Mouse (Mus musculus) urinary bladder, postnatal 10 days (tissue): ENCODE results near the gene Tbc1d2b.

ENCODE experiments used
- DNase-seq: peaks from one replicate; pipeline ENCODE4 v3.0.0; 2022; ENCODE audit warnings: low spot score

The Tbc1d2b gene

DNA sequence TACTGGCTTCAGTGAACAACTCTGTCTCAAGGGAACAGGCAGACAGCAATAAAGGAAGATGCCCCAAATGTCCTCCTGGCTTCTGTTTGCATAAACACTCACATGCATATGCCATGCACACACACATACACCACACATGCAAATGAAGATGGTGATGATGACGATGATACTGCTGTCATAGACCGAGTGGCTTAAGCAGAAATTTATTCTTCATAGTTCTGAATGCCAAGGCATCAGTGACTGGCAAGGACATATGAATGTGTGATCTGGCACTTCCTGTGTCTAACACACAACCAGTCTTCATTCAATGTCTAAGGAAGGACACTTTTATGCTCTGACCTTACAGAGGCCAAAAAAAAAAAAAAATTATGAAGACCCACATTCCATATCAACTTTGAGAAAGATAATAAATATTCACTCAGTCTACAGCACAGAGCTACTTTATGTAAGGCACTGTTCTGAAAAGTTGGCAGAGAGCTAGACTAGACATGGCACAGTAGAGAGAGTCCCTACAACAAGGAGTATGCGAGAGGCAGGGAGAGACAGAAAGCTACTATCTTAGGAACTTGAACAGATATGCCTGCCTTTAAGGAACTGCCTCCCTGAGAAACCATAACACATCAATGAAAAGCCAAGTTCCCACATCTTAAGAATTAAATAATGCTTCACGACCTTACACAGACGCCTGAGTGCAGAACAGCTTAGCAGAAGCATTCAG lies 5.1 kb downstream of the Tbc1d2b start:
- no peak for DNase-seq

DNA sequence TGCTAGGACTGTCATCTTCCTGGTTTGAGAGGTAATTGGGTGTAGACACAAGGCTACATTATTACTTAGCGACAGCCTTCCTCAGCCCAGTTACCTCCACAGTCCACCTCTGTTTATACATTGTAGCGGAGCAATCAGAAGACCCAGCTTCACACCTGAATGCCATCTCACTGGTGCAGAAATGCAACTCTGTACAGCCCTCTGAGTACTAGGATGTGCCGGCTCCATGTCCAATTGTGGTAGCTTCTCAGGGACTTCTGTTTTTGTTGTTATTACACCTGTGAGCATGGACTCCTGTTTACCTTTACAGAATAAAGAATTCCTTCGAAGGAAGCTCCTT lies 7.3 kb downstream of the Tbc1d2b start:
- no peak for DNase-seq

DNA sequence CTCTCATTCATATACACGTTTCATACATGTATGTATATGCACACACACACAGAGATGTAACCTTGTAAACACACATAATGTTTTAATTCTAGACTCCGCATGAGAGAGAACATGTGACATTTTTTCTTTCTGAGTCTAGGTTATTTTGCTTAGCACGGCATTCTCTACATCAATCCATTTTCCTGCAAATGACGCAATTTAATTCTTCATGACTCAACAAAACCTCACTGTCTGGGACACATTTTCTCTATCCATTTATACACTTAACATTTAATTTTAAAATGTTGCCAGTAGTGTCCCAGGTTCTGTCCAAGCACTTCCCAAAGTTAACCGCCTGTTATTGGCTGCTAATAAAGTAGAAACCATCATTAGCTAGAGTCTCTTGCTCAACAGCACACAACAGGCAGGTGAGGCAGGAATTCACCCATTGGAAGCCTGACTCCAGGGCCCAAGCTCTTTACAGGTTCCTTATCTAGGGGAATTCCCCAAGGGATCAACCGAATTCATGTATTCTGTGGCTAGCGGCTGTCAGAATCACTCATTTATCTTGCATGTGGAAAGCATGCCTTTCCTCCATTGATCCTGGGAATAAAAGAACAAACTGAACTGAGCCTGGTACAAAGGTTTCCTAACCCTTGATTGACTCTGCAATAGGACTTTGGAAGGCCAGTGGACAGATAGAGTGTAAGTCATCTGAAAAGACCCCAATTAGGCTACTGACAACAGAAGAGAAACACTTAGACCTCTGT lies 7.8 kb downstream of the Tbc1d2b start:
- no peak for DNase-seq

DNA sequence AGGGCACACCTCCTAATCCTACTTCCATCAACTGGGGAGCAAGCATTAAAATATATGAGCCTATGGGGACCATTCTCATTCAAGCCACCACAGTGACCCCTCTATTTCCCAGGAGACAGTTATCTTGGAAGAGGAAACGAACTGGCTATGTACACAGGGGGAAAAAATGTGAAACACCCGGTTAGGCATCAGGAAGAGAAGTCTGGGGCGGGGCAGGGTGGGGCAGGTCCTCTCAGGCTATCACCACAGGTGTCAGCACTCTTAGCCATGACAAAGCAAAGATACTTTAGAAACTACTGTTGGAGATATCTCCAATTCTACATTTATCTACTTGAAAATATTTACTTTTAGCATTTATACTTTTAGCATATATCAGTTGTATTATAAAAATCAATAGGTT lies 8.5 kb downstream of the Tbc1d2b start:
- DNase-seq, result no peak

DNA sequence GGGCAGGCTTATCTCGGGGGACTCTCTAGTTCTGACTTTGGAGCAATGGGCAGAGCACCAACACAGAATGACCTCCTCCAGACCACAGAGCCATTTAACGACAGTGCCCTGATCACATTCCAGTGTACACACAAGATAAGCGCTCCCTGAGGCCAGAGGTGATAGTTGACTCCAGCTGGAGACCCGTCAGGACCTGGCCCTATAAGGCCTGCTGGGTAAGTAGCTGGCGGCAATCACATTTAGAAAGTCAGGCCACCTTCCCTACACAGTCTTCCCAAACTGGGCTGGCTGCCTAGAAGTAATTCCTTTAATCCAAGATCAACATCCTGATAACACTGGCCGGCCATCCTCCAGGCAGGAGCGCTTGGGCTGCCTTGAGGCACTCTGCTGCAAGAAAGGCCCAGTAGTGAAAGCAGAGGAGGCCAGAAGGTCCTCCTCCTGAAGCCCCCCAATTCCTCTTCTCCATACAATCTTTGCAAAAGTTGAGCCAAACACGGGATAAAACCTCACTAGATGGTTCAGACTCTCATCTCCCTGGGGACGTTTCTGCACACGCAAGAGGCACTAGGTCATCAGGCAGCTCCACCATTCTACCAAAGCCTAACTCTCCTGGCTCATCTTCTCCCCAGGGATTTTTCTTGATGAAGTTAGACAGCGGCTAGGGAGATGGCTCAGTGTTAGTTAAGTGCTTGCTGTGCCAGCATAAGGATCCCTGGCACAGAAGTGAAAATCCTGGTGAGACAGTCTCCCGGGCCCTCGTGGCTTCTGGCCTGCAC lies 9.8 kb downstream of the Tbc1d2b start:
- no peak for DNase-seq

DNA sequence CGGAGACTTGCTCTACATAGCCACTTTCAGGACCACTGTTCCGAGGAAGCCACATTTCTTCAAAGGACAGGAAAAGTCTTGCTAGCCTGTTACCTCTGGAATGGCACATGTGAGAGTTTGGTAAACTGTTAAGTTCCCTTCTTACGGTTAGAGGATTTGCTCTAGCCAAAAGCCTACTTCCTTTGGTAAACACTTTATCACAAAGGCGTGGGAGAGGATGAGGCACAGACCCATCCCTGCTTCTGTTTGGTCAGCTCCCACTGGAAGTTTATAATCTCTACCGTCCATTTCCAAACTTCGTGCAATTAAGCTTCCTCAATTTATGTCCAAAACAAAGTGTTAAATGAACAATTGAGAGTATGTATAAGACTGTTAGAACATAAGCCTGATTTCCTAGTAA lies 10.5 kb downstream of the Tbc1d2b start:
- DNase-seq, result no peak

DNA sequence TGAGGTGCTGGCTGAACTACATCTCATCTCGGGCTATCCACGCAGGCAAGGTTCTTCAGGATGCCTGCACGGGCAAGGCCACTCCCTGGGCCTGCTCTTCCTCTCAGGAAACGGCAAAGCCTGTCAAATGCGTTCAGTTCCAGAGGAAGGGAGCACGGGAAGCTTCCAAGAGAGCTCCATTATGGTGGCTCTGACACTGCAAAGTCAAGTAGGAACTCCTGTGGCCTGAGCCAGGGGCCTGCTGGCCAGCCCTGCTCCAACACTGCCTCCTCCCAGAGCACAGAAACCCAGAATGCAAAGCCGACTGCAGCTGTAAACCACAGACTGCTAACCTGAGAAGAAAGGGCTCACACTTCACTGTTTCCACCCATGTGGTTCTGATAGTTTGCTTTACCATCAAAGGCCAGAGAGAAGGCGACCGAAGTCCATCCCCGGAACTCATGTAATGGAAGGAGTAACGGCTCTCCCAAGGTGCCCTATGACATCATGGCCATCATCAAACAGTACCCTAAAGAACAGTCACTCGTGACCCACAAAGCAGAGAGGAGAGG lies 11.1 kb downstream of the Tbc1d2b start:
- DNase-seq, result no peak

DNA sequence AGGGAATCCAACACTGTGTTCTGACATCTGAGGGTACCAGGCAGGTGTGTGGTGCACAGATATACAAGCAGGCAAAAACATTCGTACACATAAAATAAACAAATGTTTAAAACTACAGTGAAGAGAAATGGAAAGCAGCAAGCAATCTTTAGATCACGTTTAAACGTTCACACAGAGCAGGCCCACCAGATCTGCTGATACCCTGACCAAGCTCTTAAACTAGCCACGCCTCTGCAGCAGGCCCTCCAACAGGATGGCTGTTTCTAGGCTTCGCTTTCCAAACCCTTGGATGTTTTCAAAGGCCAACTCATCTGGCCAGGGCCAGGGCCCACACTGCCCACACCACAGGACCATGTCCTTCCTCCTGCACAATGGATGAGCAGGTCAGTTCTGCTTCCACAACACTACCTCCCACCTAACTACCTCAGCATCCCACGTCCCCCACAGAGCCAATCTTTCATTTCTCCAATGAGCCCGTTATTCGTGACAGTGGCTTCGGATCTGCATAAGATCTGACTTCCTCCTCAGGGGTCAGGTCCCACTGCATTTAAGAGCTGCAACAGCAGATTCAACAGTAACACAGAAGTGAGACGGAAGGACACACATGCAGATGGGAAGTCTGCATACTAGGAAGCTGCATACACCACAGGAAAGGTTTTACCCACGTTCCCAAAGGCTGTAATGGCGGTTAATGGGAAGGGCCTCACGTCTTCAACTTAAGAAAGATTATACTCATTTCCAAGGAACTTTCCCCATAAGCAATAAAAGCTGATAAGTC lies 12.7 kb downstream of the Tbc1d2b start:
- DNase-seq, result no peak

DNA sequence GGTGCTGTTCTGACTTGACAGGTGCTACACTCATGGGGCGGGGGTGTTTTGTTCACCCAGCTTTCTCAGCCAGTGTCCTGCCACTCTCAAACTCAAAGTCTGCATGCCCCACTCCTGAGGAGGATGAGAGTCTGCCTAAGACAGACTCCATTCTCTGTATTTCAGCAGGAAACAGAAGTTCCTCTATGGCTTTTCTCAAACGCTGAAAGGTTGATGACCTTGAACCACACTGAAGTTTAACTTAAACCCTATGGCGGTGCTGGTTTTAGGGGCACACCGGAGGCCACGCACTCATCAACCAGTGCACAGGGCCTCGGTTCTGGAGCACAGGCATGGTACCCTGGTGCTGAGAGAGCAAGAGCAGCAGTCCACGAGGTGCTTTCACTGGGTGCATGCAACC lies 13.4 kb downstream of the Tbc1d2b start:
- DNase-seq, result no peak

DNA sequence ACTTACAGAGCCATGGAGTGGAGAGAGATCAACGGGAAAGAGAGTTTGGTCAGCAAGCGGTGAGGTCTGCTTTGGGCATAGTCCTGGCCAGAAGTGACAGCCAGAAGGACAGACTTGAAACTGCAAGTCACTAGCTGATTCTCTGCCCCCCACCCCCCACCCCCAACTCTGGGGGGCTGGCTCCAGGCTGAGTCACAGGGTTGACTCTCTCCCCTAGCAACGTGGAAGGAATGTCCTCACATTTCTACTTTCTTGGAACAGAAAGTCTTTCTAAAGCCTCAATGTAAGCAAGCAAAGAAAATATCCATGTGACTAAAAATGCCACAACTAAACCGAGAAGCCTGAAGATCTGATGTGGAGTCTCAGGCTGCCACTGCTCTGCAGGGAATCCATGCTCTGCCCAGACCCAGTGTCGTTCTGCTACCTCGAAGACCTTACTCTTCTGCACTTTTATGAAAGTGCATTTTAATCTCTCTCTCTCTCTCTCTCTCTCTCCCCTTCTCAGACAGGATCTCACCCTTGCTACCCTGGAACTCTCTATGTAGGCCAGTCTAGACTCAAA lies 14.7 kb downstream of the Tbc1d2b start:
- no peak for DNase-seq

DNA sequence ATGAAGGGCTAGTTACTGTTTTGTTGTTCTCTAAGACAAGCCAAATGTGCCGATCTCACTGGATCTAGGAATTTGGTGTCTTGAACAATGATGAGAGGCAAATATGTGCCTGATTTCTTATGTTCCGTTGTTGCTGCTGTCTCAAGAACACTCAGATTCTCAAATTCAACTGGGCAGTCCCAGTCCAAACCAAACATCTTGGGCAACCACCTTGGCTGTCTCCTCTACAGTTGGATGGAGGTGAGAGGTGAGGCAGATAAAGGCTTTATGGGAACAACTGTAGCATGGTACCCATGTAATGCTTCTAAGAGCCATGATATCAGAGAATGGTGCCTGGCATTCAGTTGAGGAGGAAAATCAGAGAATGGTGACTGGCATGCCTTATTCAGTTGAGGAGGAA lies 17.4 kb downstream of the Tbc1d2b start:
- no peak for DNase-seq

DNA sequence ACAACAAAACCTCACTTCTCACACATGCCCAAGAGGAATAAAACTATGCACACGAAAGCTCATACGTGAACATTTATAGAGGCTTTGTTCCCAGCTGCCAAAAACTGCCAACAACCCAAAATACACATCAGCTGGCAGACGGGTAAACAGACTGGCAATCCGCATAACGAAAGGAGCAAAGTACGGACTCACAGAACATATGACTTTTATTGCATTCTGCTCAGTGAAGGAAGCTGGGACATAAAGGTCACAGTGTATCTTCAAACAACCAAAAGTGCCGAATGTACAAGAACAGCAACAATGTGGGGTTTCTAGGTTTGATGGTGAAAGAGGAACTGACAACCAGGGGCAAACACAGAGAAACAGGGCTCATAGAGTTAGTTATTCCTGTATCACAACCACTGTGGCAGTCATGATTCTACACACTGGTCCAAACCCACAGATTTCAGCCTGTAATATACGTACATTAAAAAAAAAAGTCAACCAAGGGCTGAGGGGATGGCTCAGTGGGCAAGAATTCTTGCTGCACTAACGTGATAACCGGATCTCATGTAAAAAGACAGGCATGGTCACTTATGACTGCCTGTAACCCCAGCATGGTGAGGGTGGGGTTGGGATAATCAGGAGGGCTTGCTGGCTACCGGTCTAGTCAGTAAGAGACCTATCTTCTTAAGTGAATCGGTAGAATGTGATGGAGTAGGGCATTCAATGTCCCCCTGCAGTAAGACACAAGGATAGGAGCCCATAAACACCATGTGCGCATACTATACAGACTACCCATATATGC lies 19.4 kb downstream of the Tbc1d2b start:
- no peak for DNase-seq

DNA sequence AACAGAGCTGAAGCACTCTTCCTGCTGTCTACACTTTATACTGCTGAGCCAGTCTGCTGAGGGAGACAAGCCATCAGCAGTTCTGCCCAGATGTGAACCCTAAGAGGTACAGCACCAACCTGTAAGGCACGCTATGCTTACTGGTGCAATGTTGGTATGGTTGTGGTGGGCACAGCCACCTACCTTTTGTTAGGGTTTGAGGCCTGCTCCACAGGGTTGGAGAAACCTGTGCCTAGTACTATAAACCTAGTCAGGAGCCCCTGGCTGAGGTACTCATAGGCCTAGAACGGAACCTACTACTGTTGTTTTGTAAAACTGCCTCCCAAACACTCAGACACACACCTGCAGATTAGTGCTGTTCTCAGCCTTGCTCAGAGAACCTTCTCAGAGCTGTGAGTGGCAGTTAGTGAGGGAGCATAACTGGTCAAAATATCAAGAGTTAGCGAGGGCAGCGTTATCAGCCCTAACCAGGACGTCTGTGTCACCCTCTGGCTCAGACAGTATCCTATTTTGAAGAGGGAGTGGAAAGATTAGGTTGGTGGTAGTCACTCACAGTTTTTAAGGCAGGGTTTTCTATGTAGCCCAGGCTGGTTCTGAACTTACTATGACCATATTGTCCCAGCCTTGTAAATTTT lies 20.3 kb downstream of the Tbc1d2b start:
- no peak for DNase-seq

DNA sequence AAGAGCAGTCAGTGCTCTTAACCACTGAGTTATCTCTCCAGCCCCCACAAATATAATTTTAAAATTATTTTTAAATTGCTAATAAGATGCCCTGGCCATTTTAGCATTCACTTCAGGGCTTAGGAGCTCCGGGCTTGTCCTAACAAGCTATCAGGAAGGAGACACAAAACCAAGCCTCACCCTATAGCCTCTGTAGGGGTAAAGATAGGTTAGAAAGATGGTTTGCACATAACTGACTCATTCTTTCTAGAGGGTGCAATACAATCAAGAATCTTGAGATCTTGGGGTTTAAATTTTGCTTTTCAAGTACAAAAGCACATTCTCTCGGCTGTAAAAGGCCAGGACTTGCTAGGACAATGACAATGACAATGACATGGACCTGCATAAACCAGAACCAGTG lies 21.6 kb downstream of the Tbc1d2b start:
- no peak for DNase-seq

DNA sequence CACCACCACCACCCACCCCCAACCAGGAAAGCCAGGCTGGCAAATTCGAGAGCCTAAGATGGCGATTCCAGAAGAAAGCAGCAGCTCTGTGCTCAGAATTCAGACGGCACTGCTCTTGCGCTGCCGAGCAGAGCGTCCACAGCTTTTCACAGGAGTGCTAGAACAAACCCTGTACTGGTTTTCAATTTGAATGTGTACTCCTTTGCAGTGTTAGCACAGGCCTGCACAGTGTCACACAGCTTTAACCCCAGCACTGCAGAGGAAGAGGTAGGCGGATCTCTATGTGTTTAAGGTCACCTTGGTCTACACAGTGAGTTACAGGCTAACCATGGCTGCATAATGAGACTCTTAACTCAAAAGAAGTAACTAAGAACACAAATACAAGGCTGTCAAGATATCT lies 22.3 kb downstream of the Tbc1d2b start:
- no peak for DNase-seq

DNA sequence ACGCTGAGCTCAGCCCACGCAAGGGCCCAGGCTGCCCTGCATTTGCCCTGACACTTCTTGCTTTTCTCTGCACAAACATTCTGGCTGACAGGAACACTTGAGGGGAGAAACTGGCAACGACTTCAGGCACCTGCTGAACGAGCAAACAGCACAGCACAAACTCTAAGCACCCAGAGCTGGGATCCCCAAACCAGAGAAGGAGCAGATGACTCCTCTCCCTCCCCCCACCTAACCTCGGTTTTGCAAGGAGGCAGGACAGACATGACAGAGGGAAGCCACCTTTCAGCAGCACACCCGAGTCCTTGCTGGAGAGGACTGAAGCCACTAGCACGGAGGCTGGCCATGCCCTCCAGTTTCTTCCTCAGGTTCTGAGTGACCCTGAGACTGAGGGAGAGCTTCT lies 23.3 kb downstream of the Tbc1d2b start:
- no peak for DNase-seq

DNA sequence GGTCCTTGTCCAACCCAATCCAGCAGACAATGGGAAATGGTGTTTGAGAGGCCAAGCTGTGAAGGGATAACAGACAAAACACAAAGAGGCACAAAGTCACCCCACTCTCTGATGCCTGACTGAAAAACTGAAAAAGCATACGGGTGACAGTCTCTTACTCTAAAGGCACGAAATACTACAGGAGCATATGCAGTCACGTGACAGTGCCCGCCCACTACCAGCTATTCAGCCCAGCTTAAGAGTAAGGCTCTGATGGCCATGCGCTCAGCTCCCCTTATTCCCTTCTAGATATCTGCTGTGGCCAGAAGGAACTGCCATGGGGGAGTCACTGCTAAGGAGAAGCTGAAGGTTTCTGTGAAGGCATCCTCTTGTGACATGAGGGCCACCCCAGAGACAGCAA lies 24.8 kb downstream of the Tbc1d2b start:
- no peak for DNase-seq

DNA sequence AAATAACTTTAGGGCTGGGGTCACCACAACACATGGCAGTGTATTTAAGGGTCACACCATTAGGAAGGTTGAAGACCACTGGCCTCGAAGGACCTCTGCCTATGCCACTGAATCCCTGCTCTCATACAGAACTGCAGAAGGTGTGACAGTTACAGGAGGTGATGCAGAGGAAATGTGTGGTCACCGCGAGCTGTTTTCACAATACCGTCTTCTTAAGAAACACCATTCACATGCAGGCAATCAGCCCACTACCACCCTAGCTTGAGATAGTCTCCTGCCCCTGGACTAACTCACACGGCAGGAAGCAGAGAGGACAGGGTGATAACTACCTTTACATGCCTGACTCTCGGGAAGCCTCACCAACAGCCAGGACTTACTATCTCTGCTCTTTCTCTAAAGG lies 25.4 kb downstream of the Tbc1d2b start:
- no peak for DNase-seq

DNA sequence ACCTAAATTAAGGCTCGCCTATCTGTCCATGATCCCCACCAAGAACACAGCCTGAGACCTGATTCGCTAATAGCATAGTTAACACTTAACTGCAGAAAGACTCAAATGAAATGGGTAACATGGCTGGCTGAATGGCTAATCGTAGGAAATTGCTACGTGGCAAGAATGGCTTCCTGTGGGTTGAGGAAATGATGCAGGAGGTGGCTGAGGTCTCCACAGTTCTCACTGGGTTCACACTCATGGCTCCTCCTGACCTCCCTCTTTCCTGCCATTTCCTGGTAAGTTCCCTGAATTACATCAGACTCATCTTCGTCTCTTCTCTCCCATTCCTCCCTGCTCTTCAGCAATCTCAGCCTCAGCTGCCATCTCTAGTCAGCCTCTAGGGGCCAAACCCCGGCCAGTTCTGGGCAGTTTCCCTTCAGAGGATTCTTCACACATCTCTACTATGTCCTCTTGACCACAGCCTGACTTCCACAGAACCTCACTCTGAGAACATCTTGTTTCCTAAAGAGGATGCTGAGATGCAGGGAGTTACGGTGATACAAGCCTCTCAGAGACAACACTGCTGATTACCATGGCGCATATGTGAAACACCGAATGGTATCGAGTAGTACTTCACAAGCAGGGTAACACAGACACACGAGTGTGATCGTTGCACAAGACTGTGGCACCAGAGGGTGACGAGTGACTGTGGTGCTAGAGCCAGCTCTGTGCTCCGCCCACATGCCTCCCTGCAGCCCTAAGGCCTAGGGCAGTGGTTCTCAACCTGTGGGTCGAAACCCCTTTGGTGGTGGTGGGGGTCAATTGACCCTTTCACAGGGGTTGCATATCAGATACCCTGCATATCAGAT lies 26.1 kb downstream of the Tbc1d2b start:
- no peak for DNase-seq

DNA sequence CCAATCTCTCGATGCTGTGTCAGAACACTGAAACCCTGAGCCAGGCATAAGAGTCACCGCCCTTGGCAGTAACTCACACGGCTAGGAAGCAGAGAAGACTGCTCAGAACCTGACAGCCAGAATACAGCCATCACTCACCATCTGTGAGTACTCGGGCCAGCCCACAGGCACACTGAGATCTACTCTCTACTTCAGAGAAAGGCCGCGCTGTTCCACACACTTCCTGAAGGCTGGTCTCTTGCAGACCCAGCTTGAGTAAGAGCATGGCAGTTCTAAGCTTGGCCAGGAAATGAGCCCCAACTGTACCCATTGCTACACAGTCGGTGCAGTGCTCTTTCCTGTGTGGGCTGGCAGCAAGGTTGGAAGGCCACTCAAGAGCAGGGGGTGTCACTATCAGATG lies 27.7 kb downstream of the Tbc1d2b start:
- DNase-seq, result no peak
